Comparison of ENCODE assay signal across 20 mouse cellular contexts in the genomic region with DNA sequence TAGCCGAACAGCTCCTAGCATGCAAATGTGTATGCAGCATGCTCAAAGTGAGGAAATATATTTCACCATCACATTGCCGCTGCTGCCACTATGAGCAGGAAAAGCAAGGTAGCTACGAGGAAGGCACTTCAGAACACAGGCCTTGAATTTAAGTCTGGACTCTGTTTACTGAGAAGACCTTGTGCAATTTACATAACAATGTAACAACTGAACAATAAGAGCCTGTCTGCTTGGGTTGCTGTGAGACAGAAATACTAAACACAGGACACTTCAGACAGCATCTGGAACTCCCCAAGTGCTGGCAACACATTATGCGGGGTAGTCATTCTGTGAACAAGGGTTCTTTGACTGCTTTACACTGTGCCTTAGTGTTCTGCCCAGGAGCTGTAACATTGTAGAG. TPM values are rescaled to one million over a fixed set of nuclear protein-coding genes. Genes with fewer than 3 reads are reported as not detected.
DNase-seq lines count a peak whose midpoint lies in the region; ATAC-seq and TF ChIP-seq lines count a peak whose summit lies in the region.
"Had no signal": no experiment of that assay in that cellular context is flagged by ENCODE, and none has a peak within 500 bp of the region (broad histone marks: within the 10 kb centered on the region; RNA-seq: fewer than 3 reads in every experiment).

No protein-coding gene starts in this region.

- DNase-seq in forebrain, postnatal 0 days, result peak; percentile 31
- DNase-seq in midbrain, embryonic 11.5 days (ENCODE audit: low spot score, missing footprints), result peak; percentile 84
- DNase-seq in ZHBTc4 (ENCODE audit: low read depth, low spot score), result peak; percentile 29
- DNase-seq in midbrain, embryonic 14.5 days, result peak; percentile 21
- DNase-seq in adrenal gland, adult (ENCODE audit: inconsistent age in 2 of 2, low spot score in 1 of 2), result no peak
- DNase-seq in lung, postnatal 4 days, result no peak
- DNase-seq: B cell, adult 2 months; cerebellum, postnatal 36 days; lung, adult 18-20 months; right cerebral cortex, postnatal 4 days had no signal

- no peaks in the 10 kb centered on the region for H3K9me3 ChIP-seq in forebrain, postnatal 0 days (ENCODE audit: low read length)
- no peaks in the 10 kb centered on the region for H3K9me3 ChIP-seq in forebrain, embryonic 13.5 days (replicated peaks)
- no peaks in the 10 kb centered on the region for H3K9me3 ChIP-seq in midbrain, embryonic 11.5 days (ENCODE audit: control insufficient read depth, low read length)
- no peaks in the 10 kb centered on the region for H3K9me3 ChIP-seq in midbrain, embryonic 13.5 days
- H3K9me3 ChIP-seq in midbrain, embryonic 14.5 days (ENCODE audit: control insufficient read depth, low read length), result no peaks in the 10 kb centered on the region
- H3K9me3 ChIP-seq: forebrain, embryonic 10.5 days; hindbrain, embryonic 15.5 days had no signal

- H3K27ac ChIP-seq in forebrain, postnatal 0 days (ENCODE audit: low read depth, low read length), result no peak overlapping the region
- no peak overlapping the region for H3K27ac ChIP-seq in forebrain, embryonic 13.5 days
- peak overlapping the region; percentile 0 for H3K27ac ChIP-seq in midbrain, embryonic 11.5 days (ENCODE audit: low read depth, low read length)
- H3K27ac ChIP-seq in midbrain, embryonic 13.5 days, result no peak overlapping the region; the same call in 1 of the 2 replicates
- no peak overlapping the region for H3K27ac ChIP-seq in midbrain, embryonic 14.5 days (replicated peaks; ENCODE audit: low read depth, low read length)
- H3K27ac ChIP-seq: forebrain, embryonic 10.5 days; hindbrain, embryonic 15.5 days had no signal

- H3K27me3 ChIP-seq in forebrain, postnatal 0 days (ENCODE audit: insufficient read depth, low read length), result no peaks in the 10 kb centered on the region
- H3K27me3 ChIP-seq in forebrain, embryonic 13.5 days, result peaks cover 24% of the 10 kb centered on the region
- peaks cover 6% of the 10 kb centered on the region; the same call in 1 of the 2 replicates for H3K27me3 ChIP-seq in midbrain, embryonic 11.5 days (ENCODE audit: control insufficient read depth, insufficient read depth, low read length)
- H3K27me3 ChIP-seq in midbrain, embryonic 13.5 days, result peaks cover 26% of the 10 kb centered on the region
- peaks cover 4% of the 10 kb centered on the region; the same call in 1 of the 2 replicates for H3K27me3 ChIP-seq in midbrain, embryonic 14.5 days (ENCODE audit: control insufficient read depth, insufficient read depth, low read length)

- H3K9ac ChIP-seq in forebrain, postnatal 0 days, result no peak overlapping the region
- H3K9ac ChIP-seq in forebrain, embryonic 13.5 days, result no peak overlapping the region
- peak overlapping the region; percentile 21; the same call in 1 of the 2 replicates for H3K9ac ChIP-seq in midbrain, embryonic 11.5 days (ENCODE audit: low read length)
- H3K9ac ChIP-seq in midbrain, embryonic 13.5 days (replicated peaks), result no peak overlapping the region
- H3K9ac ChIP-seq in midbrain, embryonic 14.5 days (replicated peaks; ENCODE audit: low read length), result no peak overlapping the region
- H3K9ac ChIP-seq: hindbrain, embryonic 15.5 days had no signal

- no peaks in the 10 kb centered on the region for H3K4me1 ChIP-seq in forebrain, postnatal 0 days (ENCODE audit: insufficient read depth)
- peaks cover 29% of the 10 kb centered on the region for H3K4me1 ChIP-seq in forebrain, embryonic 13.5 days
- H3K4me1 ChIP-seq in midbrain, embryonic 11.5 days (ENCODE audit: control insufficient read depth, insufficient read depth, low read length), result peaks cover 13% of the 10 kb centered on the region
- peaks cover 27% of the 10 kb centered on the region for H3K4me1 ChIP-seq in midbrain, embryonic 13.5 days (replicated peaks)
- peaks cover 10% of the 10 kb centered on the region for H3K4me1 ChIP-seq in midbrain, embryonic 14.5 days (ENCODE audit: control insufficient read depth, insufficient read depth, low read length)

- H3K4me2 ChIP-seq in forebrain, postnatal 0 days (ENCODE audit: low read depth), result no peak overlapping the region
- H3K4me2 ChIP-seq in forebrain, embryonic 13.5 days, result no peak overlapping the region
- H3K4me2 ChIP-seq in midbrain, embryonic 11.5 days, result no peak overlapping the region
- no peak overlapping the region for H3K4me2 ChIP-seq in midbrain, embryonic 13.5 days (replicated peaks)
- no peak overlapping the region for H3K4me2 ChIP-seq in midbrain, embryonic 14.5 days (ENCODE audit: low read length)

- no peak for ATAC-seq in forebrain, postnatal 0 days
- ATAC-seq in forebrain, embryonic 13.5 days, result no peak
- ATAC-seq in midbrain, embryonic 11.5 days (ENCODE audit: low FRiP score), result peak; percentile 40; the same call in 1 of the 2 replicates
- ATAC-seq in midbrain, embryonic 13.5 days, result no peak
- no peak for ATAC-seq in midbrain, embryonic 14.5 days (ENCODE audit: low FRiP score, low TSS enrichment)

- WGBS in forebrain, postnatal 0 days, result 36% methylated on average over 4 of the region's 4 CpGs
- 40% methylated on average over 4 of the region's 4 CpGs for WGBS in forebrain, embryonic 13.5 days
- WGBS in midbrain, embryonic 11.5 days, result 41% methylated on average over 4 of the region's 4 CpGs
- WGBS in midbrain, embryonic 13.5 days, result 32% methylated on average over 4 of the region's 4 CpGs
- 27% methylated on average over 4 of the region's 4 CpGs for WGBS in midbrain, embryonic 14.5 days

- no peak for TF ChIP-seq CTCF in forebrain, postnatal 0 days (IDR thresholded peaks at IDR 0.05; ENCODE audit: low read depth)

- no peak overlapping the region for H3K4me3 ChIP-seq in forebrain, postnatal 0 days (ENCODE audit: low read depth, low read length)
- no peak overlapping the region for H3K4me3 ChIP-seq in forebrain, embryonic 13.5 days
- no peak overlapping the region for H3K4me3 ChIP-seq in midbrain, embryonic 11.5 days (ENCODE audit: low read depth, low read length)
- no peak overlapping the region for H3K4me3 ChIP-seq in midbrain, embryonic 13.5 days (replicated peaks)
- H3K4me3 ChIP-seq in midbrain, embryonic 14.5 days (replicated peaks; ENCODE audit: low read depth, low read length), result no peak overlapping the region
- H3K4me3 ChIP-seq: hindbrain, embryonic 15.5 days had no signal

- no peaks in the 10 kb centered on the region for H3K36me3 ChIP-seq in forebrain, postnatal 0 days (ENCODE audit: insufficient read depth)
- H3K36me3 ChIP-seq in forebrain, embryonic 13.5 days (ENCODE audit: poor library complexity, severe bottlenecking), result no peaks in the 10 kb centered on the region
- H3K36me3 ChIP-seq in midbrain, embryonic 11.5 days (ENCODE audit: control insufficient read depth, insufficient read depth, low read length), result no peaks in the 10 kb centered on the region
- H3K36me3 ChIP-seq in midbrain, embryonic 13.5 days, result no peaks in the 10 kb centered on the region
- H3K36me3 ChIP-seq in midbrain, embryonic 14.5 days (ENCODE audit: control insufficient read depth, insufficient read depth, low read length), result no peaks in the 10 kb centered on the region
- H3K36me3 ChIP-seq: forebrain, embryonic 10.5 days; hindbrain, embryonic 15.5 days had no signal

RNA-seq across cellular contexts. Expression of a gene that starts 2.3 kb away (rescaled TPM):
- 6.4 and 13.2 TPM in 2 replicates for total RNA-seq in forebrain, postnatal 0 days (2014; rRNA removed)
- polyA plus RNA-seq in forebrain, postnatal 0 days (2015; fragmentation: Nextera tagmentation; extraction: Ambion mirVana), result 20.8 and 25.3 TPM in 2 replicates
- 3.6 and 5.3 TPM in 2 replicates for polyA plus RNA-seq in forebrain, embryonic 13.5 days (2015; fragmentation: Nextera tagmentation; extraction: Ambion mirVana)
- 0.61 TPM in 1 of 2 replicates, not detected in the other for polyA plus RNA-seq in midbrain, embryonic 11.5 days (2014; fragmentation: Nextera tagmentation; extraction: Ambion mirVana)
- polyA plus RNA-seq in midbrain, embryonic 13.5 days (2015; fragmentation: Nextera tagmentation; extraction: Ambion mirVana), result 2.1 TPM in 2 replicates
- polyA plus RNA-seq in midbrain, embryonic 14.5 days (2014; fragmentation: Nextera tagmentation; extraction: Ambion mirVana), result 3.2 and 4.2 TPM in 2 replicates
- total RNA-seq: ES-E14 had no signal
- polyA plus RNA-seq: forebrain, embryonic 10.5 days; heart, embryonic 14.5 days; kidney, embryonic 14.5 days had no signal

RNA-seq across cellular contexts. Expression of a gene that starts 3.8 kb away (rescaled TPM):
- 8.6 and 9.5 TPM in 2 replicates for total RNA-seq in forebrain, postnatal 0 days (2014; rRNA removed)
- polyA plus RNA-seq in forebrain, postnatal 0 days (2015; fragmentation: Nextera tagmentation; extraction: Ambion mirVana), result 4.1 and 6.8 TPM in 2 replicates
- polyA plus RNA-seq in forebrain, embryonic 13.5 days (2015; fragmentation: Nextera tagmentation; extraction: Ambion mirVana), result 8.1 and 9.3 TPM in 2 replicates
- polyA plus RNA-seq in midbrain, embryonic 11.5 days (2014; fragmentation: Nextera tagmentation; extraction: Ambion mirVana), result 8.1 TPM in 2 replicates
- polyA plus RNA-seq in midbrain, embryonic 13.5 days (2015; fragmentation: Nextera tagmentation; extraction: Ambion mirVana), result 9.2 and 9.6 TPM in 2 replicates
- 7.2 and 9.6 TPM in 2 replicates for polyA plus RNA-seq in midbrain, embryonic 14.5 days (2014; fragmentation: Nextera tagmentation; extraction: Ambion mirVana)

RNA-seq across cellular contexts. Expression of a gene that starts 23.1 kb away (rescaled TPM):
- not detected in 2 replicates for total RNA-seq in forebrain, postnatal 0 days (2014; rRNA removed)
- polyA plus RNA-seq in forebrain, postnatal 0 days (2015; fragmentation: Nextera tagmentation; extraction: Ambion mirVana), result 0.13 TPM in 1 of 2 replicates, not detected in the other
- polyA plus RNA-seq in forebrain, embryonic 13.5 days (2015; fragmentation: Nextera tagmentation; extraction: Ambion mirVana), result not detected in 2 replicates
- polyA plus RNA-seq in midbrain, embryonic 11.5 days (2014; fragmentation: Nextera tagmentation; extraction: Ambion mirVana), result not detected in 2 replicates
- polyA plus RNA-seq in midbrain, embryonic 13.5 days (2015; fragmentation: Nextera tagmentation; extraction: Ambion mirVana), result not detected in 2 replicates
- not detected in 2 replicates for polyA plus RNA-seq in midbrain, embryonic 14.5 days (2014; fragmentation: Nextera tagmentation; extraction: Ambion mirVana)
- total RNA-seq: ES-E14; layer of hippocampus, adult 18-20 months had no signal
- polyA plus RNA-seq: embryonic facial prominence, embryonic 14.5 days; forebrain, embryonic 10.5 days; gonadal fat pad, adult 2 months; heart, embryonic 14.5 days; hindbrain, embryonic 15.5 days; kidney, embryonic 14.5 days had no signal

RNA-seq across cellular contexts. Expression of a gene that starts 54.7 kb away (rescaled TPM):
- 6.8 and 12.1 TPM in 2 replicates for total RNA-seq in forebrain, postnatal 0 days (2014; rRNA removed)
- polyA plus RNA-seq in forebrain, postnatal 0 days (2015; fragmentation: Nextera tagmentation; extraction: Ambion mirVana), result 7.6 and 8.8 TPM in 2 replicates
- 27.0 and 28.6 TPM in 2 replicates for polyA plus RNA-seq in forebrain, embryonic 13.5 days (2015; fragmentation: Nextera tagmentation; extraction: Ambion mirVana)
- polyA plus RNA-seq in midbrain, embryonic 11.5 days (2014; fragmentation: Nextera tagmentation; extraction: Ambion mirVana), result 47.4 and 52.2 TPM in 2 replicates
- polyA plus RNA-seq in midbrain, embryonic 13.5 days (2015; fragmentation: Nextera tagmentation; extraction: Ambion mirVana), result 15.3 and 16.6 TPM in 2 replicates
- polyA plus RNA-seq in midbrain, embryonic 14.5 days (2014; fragmentation: Nextera tagmentation; extraction: Ambion mirVana), result 9.3 and 13.4 TPM in 2 replicates

Comparison
In these comparisons a context has a peak if more than half of its experiments do, and no peak if none do; other contexts are left out.
1. DNase-seq: peak in forebrain, postnatal 0 days (single experiment), midbrain, embryonic 11.5 days (single experiment), ZHBTc4 (single experiment) and midbrain, embryonic 14.5 days (single experiment); none in adrenal gland, adult (0 of 2) and lung, postnatal 4 days (0 of 2).